Mouse (Mus musculus) heart, embryonic 13.5 days (tissue): Measurements from ENCODE around the gene Itga10. TPM values are rescaled to one million over a fixed set of nuclear protein-coding genes. Genes with fewer than 3 reads are reported as not detected.

Source experiments
- ATAC-seq: fragments of 200-750 bp; cut with Nextera tagmentation; 2 replicates; pipeline ENCODE4 v1.8.0; 2017; ENCODE audit warnings: moderate TSS enrichment; ENCODE audit not compliant: insufficient number of reproducible peaks, low FRiP score, low TSS enrichment; ENCODE audit errors: extremely low read depth
- H3K27ac ChIP-seq: fragments of 300-500 bp; sonication (generic); replicated peaks from 2 replicates; pipeline ENCODE4 v1.5.1; 2015; ENCODE audit warnings: moderate library complexity, mild to moderate bottlenecking, inconsistent platforms
- H3K27me3 ChIP-seq: fragments of 300-500 bp; sonication (generic); replicated peaks from 2 replicates; pipeline ENCODE4 v1.6.1; 2015; ENCODE audit warnings: mild to moderate bottlenecking, inconsistent platforms
- H3K36me3 ChIP-seq: fragments of 300-500 bp; sonication (generic); 2 replicates; pipeline ENCODE4 v1.6.1; 2015; ENCODE audit warnings: mild to moderate bottlenecking, inconsistent platforms
- H3K4me1 ChIP-seq: fragments of 300-500 bp; sonication (generic); 2 replicates; pipeline ENCODE4 v1.6.1; 2015; ENCODE audit warnings: inconsistent platforms
- H3K4me2 ChIP-seq: fragments of 300-500 bp; sonication (generic); 2 replicates; pipeline ENCODE4 v1.6.1; 2015; ENCODE audit warnings: inconsistent platforms, mild to moderate bottlenecking, moderate library complexity
- H3K4me3 ChIP-seq: fragments of 300-500 bp; sonication (generic); 2 replicates; pipeline ENCODE4 v1.5.1; 2015; ENCODE audit warnings: moderate library complexity, mild to moderate bottlenecking, inconsistent platforms
- H3K9ac ChIP-seq: fragments of 300-500 bp; sonication (generic); 2 replicates; pipeline ENCODE4 v1.6.1; 2015; ENCODE audit warnings: inconsistent platforms, mild to moderate bottlenecking, moderate library complexity
- H3K9me3 ChIP-seq: fragments of 300-500 bp; sonication (generic); 2 replicates; pipeline ENCODE4 v1.6.1; 2016; ENCODE audit warnings: inconsistent platforms
- WGBS: fragments of 180-500 bp; shearing (Covaris S2); methylation state at CpG from one replicate; pipeline ENCODE4 v1.1.7; 2015; ENCODE audit warnings: mixed read lengths; 5-methylcytosine and 5-hydroxymethylcytosine counted together
- polyA plus RNA-seq: library from polyadenylated mRNA; unstranded; fragments of >200 nt; fragmentation: Nextera tagmentation; extraction: Ambion mirVana; gene quantifications from 2 replicates; pipeline ENCODE4 v1.2.1, GENCODE M21; 2015

Gene Itga10
- polyA plus RNA-seq, 1 experiment from 2014 or later = 0.82 TPM

GRCm38 (mm10) chr3:96667316-96667715 lies 21.9 kb downstream of the Itga10 start:
- no peak overlapping the region for H3K27ac ChIP-seq
- peaks cover 17% of the 10 kb centered on the region for H3K4me1 ChIP-seq
- no peak overlapping the region for H3K4me3 ChIP-seq
- no peak overlapping the region for H3K4me2 ChIP-seq
- 34% methylated on average over 1 of the region's 1 CpGs for WGBS
- H3K9ac ChIP-seq = no peak overlapping the region
- H3K36me3 ChIP-seq = no peaks in the 10 kb centered on the region
- ATAC-seq = no peak
- no peaks in the 10 kb centered on the region for H3K9me3 ChIP-seq
- H3K27me3 ChIP-seq = peaks cover 19% of the 10 kb centered on the region; the same call in 1 of the 2 replicates

GRCm38 (mm10) chr3:96668424-96669067 lies 23.2 kb downstream of the Itga10 start:
- H3K4me3 ChIP-seq = no peak overlapping the region
- H3K36me3 ChIP-seq = no peaks in the 10 kb centered on the region
- H3K9me3 ChIP-seq = no peaks in the 10 kb centered on the region
- peaks cover 14% of the 10 kb centered on the region for H3K4me1 ChIP-seq
- H3K4me2 ChIP-seq = no peak overlapping the region
- ATAC-seq = no peak
- peaks cover 22% of the 10 kb centered on the region; the same call in 1 of the 2 replicates for H3K27me3 ChIP-seq
- H3K9ac ChIP-seq = no peak overlapping the region
- H3K27ac ChIP-seq = no peak overlapping the region
- WGBS = 90% methylated on average over 5 of the region's 5 CpGs

- peak; percentile 77; the same call in 1 of the 2 replicates for ATAC-seq
- WGBS = 5% methylated on average over 35 of the region's 35 CpGs
- H3K4me1 ChIP-seq = peaks cover 8% of the 10 kb centered on the region
- H3K9me3 ChIP-seq = no peaks in the 10 kb centered on the region
- peaks cover 22% of the 10 kb centered on the region; the same call in 1 of the 2 replicates for H3K27me3 ChIP-seq
- H3K4me2 ChIP-seq = peak within 1 kb of the TSS; percentile 85
- peak within 1 kb of the TSS; percentile 55 for H3K4me3 ChIP-seq
- H3K27ac ChIP-seq = no peak within 1 kb of the TSS
- H3K9ac ChIP-seq = peak within 1 kb of the TSS; percentile 75
- H3K36me3 ChIP-seq = no peaks in the 10 kb centered on the region
These were observed 24.5 kb downstream of the Itga10 start, which contains the start of gene Ankrd35 for GRCm38 (mm10) chr3:96669727-96670468. Ankrd35 (plus strand) TSS chr3:96670131.

GRCm38 (mm10) chr3:96671519-96671918 lies 26.1 kb downstream of the Itga10 start:
- no peaks in the 10 kb centered on the region for H3K9me3 ChIP-seq
- H3K27me3 ChIP-seq = peaks cover 22% of the 10 kb centered on the region; the same call in 1 of the 2 replicates
- no peaks in the 10 kb centered on the region for H3K36me3 ChIP-seq
- no peak overlapping the region for H3K4me3 ChIP-seq
- 87% methylated on average over 5 of the region's 5 CpGs for WGBS
- H3K27ac ChIP-seq = no peak overlapping the region
- H3K4me2 ChIP-seq = no peak overlapping the region
- ATAC-seq = no peak
- H3K9ac ChIP-seq = no peak overlapping the region
- H3K4me1 ChIP-seq = peaks cover 8% of the 10 kb centered on the region

GRCm38 (mm10) chr3:96673514-96673913 lies 28.1 kb downstream of the Itga10 start:
- Histone ChIP-seq H3K36me3 (no peaks in the 10 kb centered on the region), H3K9me3 (no peaks in the 10 kb centered on the region), H3K27ac (no peak overlapping the region), H3K27me3 (peaks cover 28% of the 10 kb centered on the region), H3K4me1 (peaks cover 8% of the 10 kb centered on the region), H3K9ac (no peak overlapping the region), H3K4me2 (no peak overlapping the region), H3K4me3 (no peak overlapping the region)
- 57% methylated on average over 4 of the region's 4 CpGs for WGBS
- no peak for ATAC-seq

- 52% methylated on average over 8 of the region's 8 CpGs for WGBS
- ATAC-seq = no peak
These were observed 29.1 kb downstream of the Itga10 start for GRCm38 (mm10) chr3:96674442-96674841.

GRCm38 (mm10) chr3:96675171-96675570 lies 29.8 kb downstream of the Itga10 start:
- no peak for ATAC-seq
- no peaks in the 10 kb centered on the region for H3K36me3 ChIP-seq
- H3K9me3 ChIP-seq = no peaks in the 10 kb centered on the region
- no peak overlapping the region for H3K4me2 ChIP-seq
- WGBS = 83% methylated on average over 3 of the region's 3 CpGs
- no peak overlapping the region for H3K27ac ChIP-seq
- H3K9ac ChIP-seq = no peak overlapping the region
- peaks cover 45% of the 10 kb centered on the region for H3K27me3 ChIP-seq
- H3K4me1 ChIP-seq = peaks cover 16% of the 10 kb centered on the region
- no peak overlapping the region for H3K4me3 ChIP-seq

More at GRCm38 (mm10) chr3:96674442-96674841, 29.1 kb downstream of the Itga10 start:
- Histone ChIP-seq H3K27me3 (peaks cover 37% of the 10 kb centered on the region), H3K9me3 (no peaks in the 10 kb centered on the region), H3K4me3 (no peak overlapping the region), H3K27ac (no peak overlapping the region), H3K36me3 (no peaks in the 10 kb centered on the region), H3K4me2 (no peak overlapping the region), H3K9ac (no peak overlapping the region), H3K4me1 (peaks cover 16% of the 10 kb centered on the region)

GRCm38 (mm10) chr3:96675690-96676089 lies 30.3 kb downstream of the Itga10 start:
- no peak for ATAC-seq
- Histone ChIP-seq H3K9me3 (no peaks in the 10 kb centered on the region), H3K9ac (no peak overlapping the region), H3K4me2 (no peak overlapping the region), H3K27me3 (peaks cover 50% of the 10 kb centered on the region), H3K4me1 (peaks cover 11% of the 10 kb centered on the region), H3K36me3 (no peaks in the 10 kb centered on the region), H3K27ac (no peak overlapping the region), H3K4me3 (no peak overlapping the region)
- 64% methylated on average over 3 of the region's 3 CpGs for WGBS

- Histone ChIP-seq H3K9ac (no peak overlapping the region), H3K4me2 (no peak overlapping the region), H3K9me3 (no peaks in the 10 kb centered on the region), H3K27me3 (peaks cover 58% of the 10 kb centered on the region), H3K27ac (no peak overlapping the region), H3K36me3 (no peaks in the 10 kb centered on the region), H3K4me3 (no peak overlapping the region), H3K4me1 (0 out of 2 replicates have a peak, but pooled peaks cover 8% of the 10 kb centered on the region)
- 58% methylated on average over 7 of the region's 7 CpGs for WGBS
- no peak for ATAC-seq
These were observed 33.1 kb downstream of the Itga10 start for GRCm38 (mm10) chr3:96678456-96678855.

- 12% methylated on average over 5 of the region's 5 CpGs for whole genome bisulfite sequencing
- no peak for ATAC-seq
- H3K27me3 ChIP-seq = peaks cover 65% of the 10 kb centered on the region
These were observed 33.8 kb downstream of the Itga10 start for GRCm38 (mm10) chr3:96679159-96679674.

GRCm38 (mm10) chr3:96680269-96680956 lies 35.0 kb downstream of the Itga10 start:
- WGBS = 21% methylated on average over 12 of the region's 12 CpGs
- H3K9me3 ChIP-seq = no peaks in the 10 kb centered on the region
- no peak overlapping the region for H3K27ac ChIP-seq
- no peak overlapping the region for H3K9ac ChIP-seq
- peaks cover 73% of the 10 kb centered on the region for H3K27me3 ChIP-seq
- no peaks in the 10 kb centered on the region for H3K36me3 ChIP-seq
- no peak overlapping the region for H3K4me3 ChIP-seq
- no peak overlapping the region for H3K4me2 ChIP-seq
- H3K4me1 ChIP-seq = peaks cover 20% of the 10 kb centered on the region
- ATAC-seq = no peak

More at GRCm38 (mm10) chr3:96679159-96679674, 33.8 kb downstream of the Itga10 start:
- H3K9me3 ChIP-seq = no peaks in the 10 kb centered on the region
- no peak overlapping the region for H3K4me2 ChIP-seq
- no peak overlapping the region for H3K4me3 ChIP-seq
- H3K27ac ChIP-seq = no peak overlapping the region
- no peak overlapping the region for H3K9ac ChIP-seq
- H3K4me1 ChIP-seq = peaks cover 10% of the 10 kb centered on the region
- no peaks in the 10 kb centered on the region for H3K36me3 ChIP-seq
